ENCODE assay signal across 24 mouse cellular contexts in genomic region chr7:19500420-19501363, GRCm38 (mm10). TPM values are rescaled to one million over a fixed set of nuclear protein-coding genes. Genes with fewer than 3 reads are reported as not detected.
A peak's percentile ranks its signal among the peaks of the same experiment; 100 is the strongest.
DNase-seq lines count a peak whose midpoint lies in the region; ATAC-seq and TF ChIP-seq lines count a peak whose summit lies in the region.
"Had no signal": no experiment of that assay in that cellular context is flagged by ENCODE, and none has a peak within 500 bp of the region (broad histone marks: within the 10 kb centered on the region; RNA-seq: fewer than 3 reads in every experiment).

No protein-coding gene starts in this region.

- no peaks in the 10 kb centered on the region for H3K9me3 ChIP-seq in ES-E14 (ENCODE audit: control insufficient read depth, insufficient read depth, low read depth, low read length)
- H3K9me3 ChIP-seq in midbrain, embryonic 16.5 days (replicated peaks; ENCODE audit: control insufficient read depth, low read length, poor library complexity, severe bottlenecking), result no peaks in the 10 kb centered on the region
- H3K9me3 ChIP-seq: G1E; heart, embryonic 10.5 days; limb, embryonic 15.5 days had no signal

- DNase-seq in heart, adult 11 months, result peak; percentile 85
- DNase-seq in heart, adult 18-20 months, result no peak
- DNase-seq in ES-E14 (ENCODE audit: low read depth, low spot score), result no peak
- peak; percentile 14 for DNase-seq in naive thymus-derived CD4-positive, alpha-beta T cell, adult 2 months (ENCODE audit: low read depth)
- DNase-seq in adrenal gland, postnatal 36 days, result no peak
- DNase-seq: cerebellum, adult 8-10 months; cerebellum, postnatal 36 days; gastrocnemius, postnatal 25 days; heart, postnatal 4 days; left cerebral cortex, postnatal 4 days; lung, adult 18-20 months; lung, postnatal 10 days had no signal

- H3K27ac ChIP-seq in ES-E14 (ENCODE audit: insufficient read depth, low read depth, low read length, poor library complexity, severe bottlenecking), result peak overlapping the region; percentile 3; the same call in 1 of the 2 replicates
- no peak overlapping the region for H3K27ac ChIP-seq in midbrain, embryonic 16.5 days (ENCODE audit: low read length)
- H3K27ac ChIP-seq: heart, embryonic 10.5 days; left cerebral cortex, adult 2 months; limb, embryonic 15.5 days had no signal

- no peaks in the 10 kb centered on the region for H3K36me3 ChIP-seq in ES-E14 (ENCODE audit: control insufficient read depth, insufficient read depth, low read length, poor library complexity, severe bottlenecking)
- no peaks in the 10 kb centered on the region for H3K36me3 ChIP-seq in midbrain, embryonic 16.5 days (ENCODE audit: control insufficient read depth, insufficient read depth, low read length)
- H3K36me3 ChIP-seq: heart, embryonic 10.5 days; limb, embryonic 15.5 days had no signal

- H3K4me3 ChIP-seq in ES-E14 (ENCODE audit: insufficient read depth in 1 of 2, low read depth in 1 of 2, low read length in 2 of 2, poor library complexity in 1 of 2, severe bottlenecking in 1 of 2), result no peak overlapping the region
- H3K4me3 ChIP-seq in midbrain, embryonic 16.5 days (ENCODE audit: low read depth, low read length), result no peak overlapping the region
- H3K4me3 ChIP-seq: heart, embryonic 10.5 days; left cerebral cortex, adult 2 months; limb, embryonic 15.5 days had no signal

- no peak overlapping the region for H3K9ac ChIP-seq in ES-E14 (ENCODE audit: insufficient read depth, low read depth, low read length, poor library complexity, severe bottlenecking)
- no peak overlapping the region for H3K9ac ChIP-seq in midbrain, embryonic 16.5 days (ENCODE audit: low read depth, low read length)
- H3K9ac ChIP-seq: limb, embryonic 15.5 days had no signal

- no peak overlapping the region for H3K4me2 ChIP-seq in midbrain, embryonic 16.5 days (ENCODE audit: low read length)
- H3K4me2 ChIP-seq: limb, embryonic 15.5 days had no signal

- in situ Hi-C loops in ES-E14 (cut with MboI; ENCODE audit: low sequenced_read_pairs in 2 of 2, unreplicated experiment in 2 of 2), result no loop called here

- 75% methylated on average over 12 of the region's 12 CpGs for WGBS in midbrain, embryonic 16.5 days

- peaks cover 0 to 14% of the 10 kb centered on the region in 2 experiments; a peak in 2 of 4 replicates for H3K4me1 ChIP-seq in ES-E14 (ENCODE audit: control insufficient read depth in 2 of 2, insufficient read depth in 2 of 2, low read length in 2 of 2, poor library complexity in 1 of 2)
- no peaks in the 10 kb centered on the region; the same call in 1 of the 2 replicates for H3K4me1 ChIP-seq in midbrain, embryonic 16.5 days (ENCODE audit: control insufficient read depth, insufficient read depth, low read length)

- peak; percentile 47 to 54 for ATAC-seq in hematopoietic stem cell, adult 5-6 weeks (replicated peaks in 1 of 2; ENCODE audit: insufficient read depth in 1 of 2, low FRiP score in 2 of 2, low TSS enrichment in 1 of 2, low read depth in 1 of 2, poor library complexity in 2 of 2, severe bottlenecking in 2 of 2)
- ATAC-seq in midbrain, embryonic 16.5 days, result no peak
- ATAC-seq: forebrain, embryonic 14.5 days; hindbrain, embryonic 16.5 days; intestine, postnatal 0 days had no signal

- no peaks in the 10 kb centered on the region for H3K27me3 ChIP-seq in midbrain, embryonic 16.5 days (ENCODE audit: control insufficient read depth, insufficient read depth, low read depth, low read length)
- H3K27me3 ChIP-seq: limb, embryonic 15.5 days had no signal

TF ChIP-seq in ES-E14, 5 proteins besides CTCF, POLR2A, EP300 and RAD21:
- TF ChIP-seq MAFK (IDR thresholded peaks at IDR 0.05; ENCODE audit: insufficient read depth, low read depth, low read length), result no peak
- TF ChIP-seq CHD2 (IDR thresholded peaks at IDR 0.05; ENCODE audit: low read depth, low read length), result no peak
- no peak for TF ChIP-seq ZC3H11A (IDR thresholded peaks at IDR 0.05; ENCODE audit: borderline replicate concordance, low read depth, low read length)
- no peak for TF ChIP-seq ZNF384 (IDR thresholded peaks at IDR 0.05; ENCODE audit: low read depth, low read length)
- no peak for TF ChIP-seq HCFC1 (IDR thresholded peaks at IDR 0.05; ENCODE audit: borderline replicate concordance, insufficient read depth, low read length)
TF ChIP-seq in ES-E14: peak in this region for 0.

RNA-seq across cellular contexts. Expression of gene Bloc1s3, which starts 7.5 kb away (rescaled TPM):
- 1 to 10 TPM; 2.7 to 2.8 TPM for total RNA-seq in heart, adult 18-20 months (2021)
- total RNA-seq in ES-E14 (2012; rRNA removed), result 3.1 and 3.4 TPM in 2 replicates
- total RNA-seq in hematopoietic stem cell, adult 5-6 weeks (2017), result 1.4 and 2.1 TPM in 2 replicates
- total RNA-seq in adrenal gland, postnatal 36 days (2021), result 10 to 100 TPM in 1 of 2 experiments, 1 to 10 TPM in 1; 8.7 to 12.1 TPM
- 3.9 and 4.2 TPM in 2 replicates for polyA plus RNA-seq in midbrain, embryonic 16.5 days (2015; fragmentation: Nextera tagmentation; extraction: Ambion mirVana)

RNA-seq across cellular contexts. Expression of gene Trappc6a, which starts 7.5 kb away (rescaled TPM):
- total RNA-seq in heart, adult 18-20 months (2021), result 10 to 100 TPM; 44.3 to 45.3 TPM
- 33.2 and 56.7 TPM in 2 replicates for total RNA-seq in ES-E14 (2012; rRNA removed)
- total RNA-seq in hematopoietic stem cell, adult 5-6 weeks (2017), result 24.2 and 30.8 TPM in 2 replicates
- 10 to 100 TPM; 73.1 to 91.1 TPM for total RNA-seq in adrenal gland, postnatal 36 days (2021)
- 30.5 and 31.9 TPM in 2 replicates for polyA plus RNA-seq in midbrain, embryonic 16.5 days (2015; fragmentation: Nextera tagmentation; extraction: Ambion mirVana)

RNA-seq across cellular contexts. Expression of gene Nkpd1, which starts 16.9 kb away (rescaled TPM):
- under 1 TPM in 1 of 2 experiments, not detected in 1; 0.18 TPM for total RNA-seq in heart, adult 18-20 months (2021)
- 0.54 and 0.79 TPM in 2 replicates for total RNA-seq in ES-E14 (2012; rRNA removed)
- 0.44 TPM in 1 of 2 replicates, not detected in the other for total RNA-seq in hematopoietic stem cell, adult 5-6 weeks (2017)
- total RNA-seq in adrenal gland, postnatal 36 days (2021), result under 1 TPM in 1 of 2 experiments, not detected in 1; 0.17 TPM
- 0.88 and 0.92 TPM in 2 replicates for polyA plus RNA-seq in midbrain, embryonic 16.5 days (2015; fragmentation: Nextera tagmentation; extraction: Ambion mirVana)
- total RNA-seq: gastrocnemius, postnatal 25 days; heart, postnatal 4 days; megakaryocyte-erythroid progenitor cell, adult 5-6 weeks had no signal
- polyA plus RNA-seq: heart, embryonic 16.5 days; intestine, postnatal 0 days; kidney, postnatal 0 days had no signal

RNA-seq across cellular contexts. Expression of gene Exoc3l2, which starts 37.6 kb away (rescaled TPM):
- total RNA-seq in heart, adult 18-20 months (2021), result 1 to 10 TPM in 1 of 2 experiments, under 1 TPM in 1; 0.77 to 1.1 TPM
- total RNA-seq in ES-E14 (2012; rRNA removed), result 0.85 and 2.2 TPM in 2 replicates
- total RNA-seq in hematopoietic stem cell, adult 5-6 weeks (2017), result 2.2 and 3.8 TPM in 2 replicates
- 10 to 100 TPM; 41.1 to 49.6 TPM for total RNA-seq in adrenal gland, postnatal 36 days (2021)
- 0.12 and 0.45 TPM in 2 replicates for polyA plus RNA-seq in midbrain, embryonic 16.5 days (2015; fragmentation: Nextera tagmentation; extraction: Ambion mirVana)
- total RNA-seq: G1E had no signal

RNA-seq across cellular contexts. Expression of gene Mark4, which starts 42.1 kb away (rescaled TPM):
- 10 to 100 TPM; 21.3 to 22.1 TPM for total RNA-seq in heart, adult 18-20 months (2021)
- total RNA-seq in ES-E14 (2012; rRNA removed), result 9.9 and 10.3 TPM in 2 replicates
- total RNA-seq in hematopoietic stem cell, adult 5-6 weeks (2017), result 6.4 and 11.8 TPM in 2 replicates
- total RNA-seq in adrenal gland, postnatal 36 days (2021), result 10 to 100 TPM; 46.5 to 50.3 TPM
- polyA plus RNA-seq in midbrain, embryonic 16.5 days (2015; fragmentation: Nextera tagmentation; extraction: Ambion mirVana), result 14.8 and 16.2 TPM in 2 replicates

Comparison
In these comparisons a context has a peak if more than half of its experiments do, and no peak if none do; other contexts are left out.
1. DNase-seq: peak in heart, adult 11 months (single experiment) and naive thymus-derived CD4-positive, alpha-beta T cell, adult 2 months (single experiment); none in heart, adult 18-20 months (0 of 2), ES-E14 (single experiment) and adrenal gland, postnatal 36 days (0 of 2).